Mouse (Mus musculus): ENCODE data around the gene Hist2h4.
"Not testable (repeated sequence)": the region's sequence is repeated elsewhere in the genome, so short reads cannot be mapped to it uniquely, and the experiment has no call there.

Gene Hist2h4

DNA sequence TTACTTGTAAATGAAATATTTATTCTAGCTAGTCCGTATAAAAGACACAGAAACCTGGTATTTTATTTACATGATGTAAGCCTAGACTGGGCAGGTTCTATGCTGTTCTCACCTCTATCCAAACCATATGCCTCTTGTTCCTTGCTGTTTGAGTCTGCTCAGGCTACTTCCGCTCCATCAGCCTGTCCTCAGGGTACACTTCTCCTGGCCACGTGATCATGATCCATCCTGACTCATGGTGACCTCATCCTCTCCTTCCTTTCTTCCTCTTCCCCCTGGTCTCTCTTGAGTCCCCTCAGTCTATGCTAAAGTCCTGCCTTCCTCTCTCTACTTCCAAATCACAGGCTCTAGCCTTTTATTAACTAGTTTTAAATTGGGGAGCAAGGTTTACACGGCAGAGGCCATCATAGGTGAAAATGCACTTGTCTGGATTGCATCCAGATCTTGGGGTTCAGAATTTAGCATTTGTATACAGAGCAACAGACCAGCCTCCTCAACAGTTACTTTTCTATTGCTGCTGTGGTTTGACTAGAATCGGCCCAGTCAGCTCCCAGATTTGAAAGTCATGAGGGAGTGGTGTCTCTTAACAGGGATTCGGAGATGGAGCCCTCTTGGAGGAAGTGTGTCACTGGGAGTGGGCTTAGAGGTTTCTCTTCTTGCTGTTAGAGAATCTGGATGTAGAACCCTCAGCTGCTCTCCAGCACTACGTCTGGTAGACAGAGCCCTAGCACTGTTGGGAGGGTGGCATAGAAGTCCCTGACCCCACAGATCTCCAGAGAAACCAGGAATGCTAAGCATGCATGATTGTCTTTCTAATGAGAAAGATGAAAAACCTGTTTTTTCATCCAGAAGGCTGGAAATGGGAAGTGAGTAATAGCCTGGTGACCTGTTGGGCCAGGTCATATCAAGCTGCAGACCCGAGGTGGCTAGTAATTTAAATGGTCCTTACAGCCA, 36.1 kb downstream of the Hist2h4 start:
- DNase-seq (ENCODE audit: low spot score in 2 of 2) = peak; percentile 58 to 61

DNA sequence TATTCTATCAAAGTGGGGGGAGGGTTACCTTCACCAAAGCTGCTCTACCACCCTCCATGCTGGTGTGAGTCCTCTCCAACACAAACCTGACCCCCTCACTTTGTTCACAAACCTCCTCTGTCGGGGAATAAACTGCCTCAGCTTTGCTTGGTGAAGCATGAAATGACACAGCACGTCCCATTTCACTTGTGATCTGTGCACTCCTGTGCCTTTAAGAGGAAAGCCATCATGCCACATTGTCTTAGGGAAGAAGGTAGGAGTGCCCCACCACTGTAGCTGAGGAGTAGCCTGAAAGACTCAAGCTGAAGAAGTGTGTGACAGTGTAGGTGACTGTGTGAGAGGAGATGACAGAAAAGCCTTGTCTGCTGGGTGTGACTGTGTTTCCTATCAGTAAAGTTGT, 37.7 kb downstream of the Hist2h4 start:
- DNase-seq (ENCODE audit: low spot score in 2 of 2) = no peak

GRCm38 (mm10) chr3:96222774-96223173, 40.3 kb downstream of the Hist2h4 start:
- DNase-seq (ENCODE audit: low spot score in 2 of 2) = no peak

DNA sequence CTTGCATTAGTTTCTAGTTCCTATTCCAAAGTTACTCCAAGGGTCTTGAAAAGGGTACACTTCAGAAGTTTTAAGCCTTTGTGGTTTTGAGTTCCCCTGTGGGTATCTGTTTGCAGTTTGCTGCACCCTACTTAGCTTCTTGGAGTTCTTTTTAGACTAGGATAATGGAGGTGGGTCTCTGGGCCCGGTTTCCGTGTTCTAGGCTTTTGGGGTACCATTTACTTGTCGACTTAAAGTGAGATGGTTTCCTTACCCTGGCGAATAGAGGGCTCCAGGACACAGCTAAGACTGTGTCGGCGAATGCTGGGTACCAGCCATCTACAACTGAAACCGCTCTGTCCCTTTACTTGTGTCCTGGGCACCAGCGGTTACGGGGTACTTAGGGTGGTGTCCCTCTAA, 41.5 kb downstream of the Hist2h4 start:
- no peak for DNase-seq (ENCODE audit: low spot score in 2 of 2)

DNA sequence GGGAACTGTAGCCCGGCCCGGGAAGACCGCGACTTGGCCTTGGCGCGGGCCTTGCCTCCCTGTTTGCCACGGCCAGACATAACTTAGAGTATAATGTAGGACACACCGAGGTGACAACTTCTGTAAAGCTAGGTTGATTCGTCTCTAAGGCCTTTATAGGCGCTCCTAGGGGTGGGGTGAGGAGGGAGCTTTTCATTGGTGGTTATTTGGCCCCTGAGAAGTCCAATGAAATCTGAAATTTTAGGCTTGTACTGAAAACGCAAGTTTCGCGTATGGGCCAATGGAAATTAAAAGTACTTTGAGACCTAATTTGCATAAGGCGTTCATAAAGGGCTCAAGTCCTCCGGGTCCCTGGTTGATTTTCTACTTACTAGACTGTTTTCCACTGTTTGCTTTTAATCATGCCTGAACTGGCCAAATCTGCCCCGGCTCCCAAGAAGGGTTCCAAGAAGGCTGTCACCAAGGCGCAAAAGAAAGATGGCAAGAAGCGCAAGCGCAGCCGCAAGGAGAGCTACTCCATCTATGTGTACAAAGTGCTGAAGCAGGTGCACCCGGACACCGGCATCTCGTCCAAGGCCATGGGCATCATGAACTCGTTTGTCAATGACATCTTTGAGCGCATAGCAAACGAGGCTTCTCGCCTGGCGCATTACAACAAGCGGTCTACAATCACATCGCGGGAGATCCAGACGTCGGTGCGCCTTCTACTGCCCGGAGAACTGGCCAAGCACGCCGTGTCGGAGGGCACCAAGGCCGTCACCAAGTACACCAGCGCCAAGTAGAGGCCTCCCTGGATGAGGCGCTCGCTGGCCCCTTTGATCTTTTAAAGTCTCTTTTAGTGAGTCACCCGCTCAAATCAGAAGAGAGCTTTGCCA, 42.1 kb downstream of the Hist2h4 start, which contains the start of the genes Hist2h2ac and Hist2h2be:
Hist2h2ac (minus strand) TSS at position 116 of the 875 bp plus-strand sequence.
Hist2h2be (plus strand) TSS at position 355 of the 875 bp plus-strand sequence.
- DNase-seq (ENCODE audit: low spot score in 2 of 2) = peak; percentile 96 to 97

DNA sequence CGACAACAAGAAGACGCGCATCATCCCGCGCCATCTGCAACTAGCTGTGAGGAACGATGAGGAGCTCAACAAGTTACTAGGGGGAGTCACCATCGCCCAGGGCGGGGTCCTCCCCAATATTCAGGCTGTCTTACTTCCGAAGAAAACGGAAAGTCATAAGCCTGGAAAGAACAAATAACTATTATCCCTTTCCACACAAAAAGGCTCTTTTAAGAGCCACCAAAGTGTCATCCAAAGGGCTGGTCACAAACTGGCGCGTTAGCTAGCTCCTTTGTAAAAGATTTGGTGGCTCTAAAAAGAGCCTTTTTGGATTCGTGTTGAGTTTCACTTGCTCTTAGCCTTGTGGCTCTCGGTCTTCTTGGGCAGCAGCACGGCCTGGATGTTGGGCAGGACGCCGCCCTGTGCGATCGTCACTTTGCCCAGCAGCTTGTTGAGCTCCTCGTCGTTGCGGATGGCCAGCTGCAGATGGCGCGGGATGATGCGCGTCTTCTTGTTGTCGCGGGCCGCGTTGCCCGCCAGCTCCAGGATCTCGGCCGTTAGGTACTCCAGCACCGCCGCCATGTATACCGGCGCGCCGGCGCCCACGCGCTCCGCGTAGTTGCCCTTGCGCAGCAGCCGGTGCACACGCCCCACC, 42.9 kb downstream of the Hist2h4 start:
- not testable (repeated sequence) for DNase-seq (ENCODE audit: low spot score in 2 of 2)

DNA sequence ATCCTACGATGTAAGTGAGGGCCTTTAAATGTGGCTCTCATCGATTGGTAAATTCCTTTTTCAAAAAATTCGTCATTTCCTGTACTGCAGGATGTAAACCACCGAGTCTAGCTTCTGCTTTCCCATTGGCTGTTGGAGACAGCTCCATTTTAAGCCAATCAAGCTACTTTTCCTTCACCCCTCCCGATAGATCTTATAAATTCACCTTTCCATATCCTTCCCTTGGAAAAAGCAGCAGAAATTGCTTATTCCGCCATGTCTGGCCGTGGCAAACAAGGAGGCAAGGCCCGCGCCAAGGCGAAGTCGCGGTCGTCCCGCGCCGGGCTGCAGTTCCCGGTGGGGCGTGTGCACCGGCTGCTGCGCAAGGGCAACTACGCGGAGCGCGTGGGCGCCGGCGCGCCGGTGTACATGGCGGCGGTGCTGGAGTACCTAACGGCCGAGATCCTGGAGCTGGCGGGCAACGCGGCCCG, 43.4 kb downstream of the Hist2h4 start, which contains the start of the genes Bola1 and Hist2h2ab:
Bola1 (minus strand) TSS at position 49 of the 470 bp plus-strand sequence.
Hist2h2ab (plus strand) TSS at position 205 of the 470 bp plus-strand sequence.
- DNase-seq (ENCODE audit: low spot score in 2 of 2) = peak; percentile 88 to 94

DNA sequence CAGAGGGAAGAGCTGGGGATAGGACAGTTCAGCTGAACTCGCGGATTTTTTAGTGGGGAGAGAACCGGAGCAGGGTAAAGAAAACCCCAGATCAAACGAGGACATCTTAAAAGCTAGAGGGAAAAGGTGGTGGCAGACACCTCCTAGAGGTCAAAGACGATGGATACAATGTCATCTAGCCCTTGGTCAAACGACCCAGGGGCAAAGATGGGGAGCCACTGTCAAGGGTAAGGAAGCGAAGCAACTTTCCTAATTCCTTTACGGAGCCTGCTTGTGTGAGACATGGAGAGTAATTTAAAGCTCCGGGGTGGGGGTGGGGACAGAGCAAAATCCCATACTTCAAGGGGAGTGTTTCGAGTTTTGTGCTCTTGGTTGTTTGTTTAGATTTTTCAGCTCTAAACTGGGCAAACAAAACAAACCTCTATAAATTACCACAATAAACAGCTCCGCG, 43.9 kb downstream of the Hist2h4 start:
- DNase-seq (ENCODE audit: low spot score in 2 of 2) = no peak
